Mouse (Mus musculus) kidney, adult 2 months (tissue): ENCODE results near the gene Coq4. TPM values are rescaled to one million over a fixed set of nuclear protein-coding genes. Genes with fewer than 3 reads are reported as not detected.

Source experiments
- DNase-seq: peaks from one replicate; pipeline ENCODE4 v3.0.0; 2021
- H3K27ac ChIP-seq: fragments of 200-500 bp; 2 replicates; pipeline ENCODE4 v1.5.1; 2012; ENCODE audit warnings: low read depth, low read length, control low read depth, inconsistent platforms; ENCODE audit not compliant: insufficient read depth
- H3K27me3 ChIP-seq: fragments of 200-500 bp; replicated peaks from 2 replicates; pipeline ENCODE4 v1.6.1; 2012; ENCODE audit warnings: mild to moderate bottlenecking, moderate library complexity, low read length, inconsistent platforms; ENCODE audit not compliant: control insufficient read depth, insufficient read depth
- H3K36me3 ChIP-seq: fragments of 200-500 bp; 2 replicates; pipeline ENCODE4 v1.6.1; 2012; ENCODE audit warnings: mild to moderate bottlenecking, moderate library complexity, low read length, inconsistent platforms; ENCODE audit not compliant: control insufficient read depth, insufficient read depth
- H3K4me1 ChIP-seq: fragments of 200-500 bp; 2 replicates; pipeline ENCODE4 v1.6.1; 2011; ENCODE audit warnings: low read length; ENCODE audit not compliant: control insufficient read depth, insufficient read depth
- H3K4me3 ChIP-seq: fragments of 200-500 bp; 2 replicates; pipeline ENCODE4 v1.5.1; 2011; ENCODE audit warnings: mild to moderate bottlenecking, low read depth, low read length, control low read depth; ENCODE audit not compliant: insufficient read depth
- CTCF ChIP-seq: fragments of 200-500 bp; conservative IDR thresholded peaks from 2 replicates; pipeline ENCODE4 v1.5.1; 2011; ENCODE audit warnings: low read depth, mild to moderate bottlenecking, control low read depth, low read length, moderate library complexity, mixed read lengths; ENCODE audit not compliant: insufficient read depth, insufficient read length
- POLR2A ChIP-seq: fragments of 200-500 bp; IDR thresholded peaks from one replicate; pipeline ENCODE4 v1.6.1; 2011; ENCODE audit warnings: low read depth, low read length, control low read depth
- WGBS: fragments of 180-500 bp; shearing (Covaris S2); methylation state at CpG from one replicate; pipeline ENCODE4 v1.1.7; 2018; 5-methylcytosine and 5-hydroxymethylcytosine counted together
- polyA plus RNA-seq: library from polyadenylated mRNA; depleted of rRNA; stranded (reverse); fragments of >200 nt; gene quantifications from 2 replicates; pipeline ENCODE4 v1.2.3, GENCODE M21; 2012

Coq4 gene
- polyA plus RNA-seq, 1 experiment, result 87.5 TPM

DNA sequence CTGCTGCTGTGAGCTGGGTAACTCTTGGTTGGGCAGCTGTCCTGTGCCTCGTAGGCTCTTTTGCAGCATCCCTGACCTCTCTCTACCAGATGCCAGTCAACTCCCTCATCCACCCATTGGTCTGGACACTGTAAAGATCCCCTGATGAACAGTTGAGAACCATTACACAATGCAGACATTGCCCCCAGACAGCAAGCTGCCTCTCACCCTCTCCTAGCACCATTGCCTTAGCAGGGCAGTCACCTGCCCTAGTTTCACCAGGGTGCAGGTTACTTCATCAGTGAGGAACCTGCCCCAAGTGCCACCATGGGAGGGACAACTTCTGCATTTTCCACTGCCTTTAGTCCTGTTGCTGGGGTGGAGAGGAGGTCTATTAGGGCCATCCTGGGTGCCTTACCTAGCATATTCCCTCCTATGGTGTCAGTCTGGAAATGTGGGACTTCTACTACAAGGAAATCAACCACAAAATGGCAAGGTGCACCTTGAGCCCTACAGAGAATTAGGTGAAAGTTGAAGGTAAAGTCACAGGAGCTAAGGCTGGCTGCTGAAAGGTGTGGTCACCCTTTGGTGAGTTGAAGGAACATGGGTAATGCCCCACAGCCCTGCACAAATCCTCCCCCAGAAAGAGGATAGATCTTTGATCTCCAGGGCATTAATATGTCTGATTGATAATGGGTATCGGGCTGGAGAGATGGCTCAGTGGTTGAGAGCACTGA, 5.6 kb downstream of the Coq4 start:
- H3K4me3 ChIP-seq, result no peak overlapping the region
- no peak for DNase-seq
- H3K36me3 ChIP-seq, result no peaks in the 10 kb centered on the region
- no peak for TF ChIP-seq CTCF
- no peak for TF ChIP-seq POLR2A
- no peaks in the 10 kb centered on the region for H3K27me3 ChIP-seq
- WGBS, result 89% methylated on average over 2 of the region's 2 CpGs
- H3K4me1 ChIP-seq, result 0 out of 2 replicates have a peak, but pooled peaks cover 3% of the 10 kb centered on the region
- H3K27ac ChIP-seq, result no peak overlapping the region

DNA sequence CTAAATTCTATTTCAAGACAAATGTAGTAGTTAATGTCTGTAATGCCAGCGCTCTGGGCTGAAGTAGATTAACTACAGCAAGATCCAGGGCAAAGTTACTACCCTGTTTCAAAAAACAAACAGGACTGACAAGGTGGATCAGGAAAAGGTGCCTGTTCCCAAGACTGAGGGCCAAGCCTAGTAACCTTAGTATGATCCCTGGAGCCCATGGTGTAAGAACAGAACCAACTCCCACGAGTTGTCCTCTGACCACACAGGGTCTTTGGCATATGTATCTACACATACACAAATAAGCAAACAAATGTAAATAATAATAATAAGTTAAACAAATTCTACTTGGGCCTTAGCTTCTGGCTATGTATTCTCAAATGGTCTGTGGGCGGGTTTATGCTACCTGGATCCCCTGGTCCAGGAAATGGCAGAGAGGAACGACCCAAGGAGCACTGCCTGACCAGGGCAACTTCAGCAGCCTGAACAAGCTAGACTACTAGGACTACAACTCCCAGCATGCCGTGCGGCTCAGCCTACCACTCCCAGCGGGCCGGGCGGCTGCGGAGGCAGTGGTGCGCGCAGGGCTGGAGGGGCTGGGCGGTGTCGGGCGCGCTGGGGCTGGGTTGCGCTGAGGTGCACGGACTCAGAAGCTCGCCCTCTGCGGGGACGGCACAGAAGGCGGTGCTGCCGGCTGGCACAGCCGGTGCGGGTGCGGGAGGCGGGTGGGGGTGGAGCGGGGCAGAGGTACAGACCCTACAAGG, 15.0 kb downstream of the Coq4 start, which contains the start of gene Slc27a4:
Gene Slc27a4, plus strand, starts transcription at position 560 of the 752 bp plus-strand sequence.
- TF ChIP-seq CTCF (0 out of 2 replicates have a peak, but pooled peaks have one; percentile 7), POLR2A (peak; percentile 49)
- 4% methylated on average over 28 of the region's 28 CpGs for WGBS

DNA sequence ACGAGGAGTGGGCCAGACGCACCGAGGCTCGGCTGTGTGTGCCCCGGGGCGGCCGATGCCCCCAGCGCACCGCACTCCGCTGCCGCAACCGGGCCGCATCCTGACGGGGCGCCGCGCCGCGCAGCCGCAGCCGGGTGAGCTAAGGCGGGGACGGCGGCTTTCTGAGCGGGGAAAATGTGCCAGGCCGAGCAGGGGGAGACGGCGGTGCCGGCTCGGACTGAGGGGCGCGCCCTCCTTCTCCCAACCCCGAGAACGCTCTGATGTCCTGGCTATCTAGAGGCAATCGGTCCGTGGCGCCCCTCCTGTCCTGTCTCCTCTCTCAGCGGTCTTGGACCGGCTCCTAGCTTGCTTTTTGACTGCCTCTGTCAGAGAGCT, 15.5 kb downstream of the Coq4 start:
- Histone ChIP-seq H3K4me1 (peaks cover 7% of the 10 kb centered on the region; the same call in 1 of the 2 replicates), H3K27ac (peak overlapping the region; percentile 26; the same call in 1 of the 2 replicates), H3K4me3 (peak overlapping the region; percentile 96), H3K36me3 (no peaks in the 10 kb centered on the region), H3K27me3 (no peaks in the 10 kb centered on the region)
- DNase-seq, result no peak
- TF ChIP-seq CTCF, result no peak
- TF ChIP-seq POLR2A, result no peak
- under 1% methylated on average over 39 of the region's 39 CpGs for WGBS

More for the DNA sequence above, 15.0 kb downstream of the Coq4 start, which contains the start of gene Slc27a4:
- peak within 1 kb of the TSS; percentile 96 for H3K4me3 ChIP-seq
- peak; percentile 98 for DNase-seq
- H3K36me3 ChIP-seq, result no peaks in the 10 kb centered on the region
- peak within 1 kb of the TSS; percentile 26; the same call in 1 of the 2 replicates for H3K27ac ChIP-seq
- H3K27me3 ChIP-seq, result no peaks in the 10 kb centered on the region
- peaks cover 7% of the 10 kb centered on the region; the same call in 1 of the 2 replicates for H3K4me1 ChIP-seq

DNA sequence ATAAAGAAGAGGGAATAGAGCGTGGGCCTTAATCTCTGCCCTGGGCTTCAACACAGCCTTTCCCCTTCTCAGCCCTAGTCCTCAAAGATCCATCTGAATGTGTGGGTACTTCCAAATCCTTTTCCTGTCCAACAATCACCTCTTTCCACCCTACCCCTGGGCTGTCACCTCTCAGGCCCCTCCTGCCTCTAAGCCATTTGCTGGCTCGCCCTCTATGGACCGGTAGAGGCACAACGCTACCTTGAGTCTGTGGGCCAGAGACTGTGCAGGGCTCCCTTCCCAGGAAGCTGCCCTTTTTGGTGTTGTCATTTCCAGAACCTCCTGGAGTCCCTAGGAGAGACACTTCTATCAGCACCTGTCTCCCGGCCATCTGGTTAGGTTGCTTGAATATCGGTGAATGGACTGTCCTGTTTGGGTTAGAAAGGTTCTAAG, 16.1 kb downstream of the Coq4 start:
- peak; percentile 52; the same call in 1 of the 2 replicates for TF ChIP-seq CTCF
- no peak for TF ChIP-seq POLR2A
- H3K4me3 ChIP-seq, result peak overlapping the region; percentile 96
- 32% methylated on average over 6 of the region's 6 CpGs for WGBS
- peak; percentile 44 for DNase-seq
- 0 out of 2 replicates have a peak overlapping the region, but pooled peaks have one; percentile 26 for H3K27ac ChIP-seq
- no peaks in the 10 kb centered on the region for H3K27me3 ChIP-seq
- H3K36me3 ChIP-seq, result no peaks in the 10 kb centered on the region
- H3K4me1 ChIP-seq, result peaks cover 7% of the 10 kb centered on the region; the same call in 1 of the 2 replicates

DNA sequence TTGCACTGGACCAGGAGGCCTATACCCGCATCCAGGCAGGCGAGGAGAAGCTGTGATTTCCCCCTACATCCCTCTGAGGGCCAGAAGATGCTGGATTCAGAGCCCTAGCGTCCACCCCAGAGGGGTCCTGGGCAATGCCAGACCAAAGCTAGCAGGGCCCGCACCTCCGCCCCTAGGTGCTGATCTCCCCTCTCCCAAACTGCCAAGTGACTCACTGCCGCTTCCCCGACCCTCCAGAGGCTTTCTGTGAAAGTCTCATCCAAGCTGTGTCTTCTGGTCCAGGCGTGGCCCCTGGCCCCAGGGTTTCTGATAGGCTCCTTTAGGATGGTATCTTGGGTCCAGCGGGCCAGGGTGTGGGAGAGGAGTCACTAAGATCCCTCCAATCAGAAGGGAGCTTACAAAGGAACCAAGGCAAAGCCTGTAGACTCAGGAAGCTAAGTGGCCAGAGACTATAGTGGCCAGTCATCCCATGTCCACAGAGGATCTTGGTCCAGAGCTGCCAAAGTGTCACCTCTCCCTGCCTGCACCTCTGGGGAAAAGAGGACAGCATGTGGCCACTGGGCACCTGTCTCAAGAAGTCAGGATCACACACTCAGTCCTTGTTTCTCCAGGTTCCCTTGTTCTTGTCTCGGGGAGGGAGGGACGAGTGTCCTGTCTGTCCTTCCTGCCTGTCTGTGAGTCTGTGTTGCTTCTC, 28.5 kb downstream of the Coq4 start:
- Histone ChIP-seq H3K27me3 (no peaks in the 10 kb centered on the region), H3K4me1 (no peaks in the 10 kb centered on the region; the same call in 1 of the 2 replicates), H3K4me3 (no peak overlapping the region), H3K36me3 (no peaks in the 10 kb centered on the region; the same call in none of the 2 replicates), H3K27ac (no peak overlapping the region)
- TF ChIP-seq CTCF, result no peak
- TF ChIP-seq POLR2A, result no peak
- WGBS, result 84% methylated on average over 11 of the region's 11 CpGs
- no peak for DNase-seq

DNA sequence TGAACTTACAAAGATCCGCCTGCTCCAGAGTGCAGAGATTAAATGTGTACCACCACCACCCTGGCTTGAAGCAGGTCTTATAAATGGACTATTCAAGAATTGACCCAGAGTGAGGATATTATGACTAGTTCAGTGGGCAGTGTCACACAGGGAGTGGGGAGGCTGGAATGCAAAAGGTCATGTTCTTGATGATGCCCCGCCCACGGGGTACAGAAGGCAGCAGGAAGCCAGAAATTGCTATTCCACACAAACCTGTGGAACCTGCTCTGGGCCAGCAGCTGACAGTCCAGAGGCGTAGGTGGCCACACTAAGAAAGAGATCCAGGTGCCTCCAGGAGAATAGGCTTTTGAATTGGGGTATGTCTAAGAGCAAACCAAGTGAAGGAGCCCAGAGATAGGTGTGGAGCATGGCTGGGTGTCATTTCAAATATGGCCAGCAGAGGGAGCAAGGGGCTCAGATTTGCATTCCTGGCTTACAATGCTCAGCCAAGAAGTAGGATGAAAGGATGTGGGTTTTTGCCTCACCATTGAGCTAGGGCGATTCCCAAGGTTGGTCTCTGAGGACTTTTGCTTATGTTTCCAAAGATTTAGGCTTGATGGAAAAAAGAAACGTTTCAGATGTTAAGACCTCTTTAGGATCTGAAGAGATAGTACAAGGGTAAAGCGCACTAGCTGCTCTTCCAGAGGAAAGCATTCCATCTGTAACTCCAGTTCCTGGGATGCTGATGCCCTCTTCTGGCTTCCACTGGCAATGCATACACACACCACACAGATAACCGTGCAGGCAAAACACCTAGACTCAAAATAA, 30.3 kb downstream of the Coq4 start:
- Histone ChIP-seq H3K27me3 (no peaks in the 10 kb centered on the region), H3K4me3 (no peak overlapping the region), H3K36me3 (no peaks in the 10 kb centered on the region; the same call in none of the 2 replicates), H3K4me1 (no peaks in the 10 kb centered on the region; the same call in 1 of the 2 replicates), H3K27ac (no peak overlapping the region)
- 26% methylated on average over 8 of the region's 8 CpGs for WGBS
- TF ChIP-seq POLR2A, result no peak
- TF ChIP-seq CTCF, result peak; percentile 92
- peak; percentile 88 for DNase-seq
